ENCODE assay signal across 8 mouse cellular contexts in the genomic region with DNA sequence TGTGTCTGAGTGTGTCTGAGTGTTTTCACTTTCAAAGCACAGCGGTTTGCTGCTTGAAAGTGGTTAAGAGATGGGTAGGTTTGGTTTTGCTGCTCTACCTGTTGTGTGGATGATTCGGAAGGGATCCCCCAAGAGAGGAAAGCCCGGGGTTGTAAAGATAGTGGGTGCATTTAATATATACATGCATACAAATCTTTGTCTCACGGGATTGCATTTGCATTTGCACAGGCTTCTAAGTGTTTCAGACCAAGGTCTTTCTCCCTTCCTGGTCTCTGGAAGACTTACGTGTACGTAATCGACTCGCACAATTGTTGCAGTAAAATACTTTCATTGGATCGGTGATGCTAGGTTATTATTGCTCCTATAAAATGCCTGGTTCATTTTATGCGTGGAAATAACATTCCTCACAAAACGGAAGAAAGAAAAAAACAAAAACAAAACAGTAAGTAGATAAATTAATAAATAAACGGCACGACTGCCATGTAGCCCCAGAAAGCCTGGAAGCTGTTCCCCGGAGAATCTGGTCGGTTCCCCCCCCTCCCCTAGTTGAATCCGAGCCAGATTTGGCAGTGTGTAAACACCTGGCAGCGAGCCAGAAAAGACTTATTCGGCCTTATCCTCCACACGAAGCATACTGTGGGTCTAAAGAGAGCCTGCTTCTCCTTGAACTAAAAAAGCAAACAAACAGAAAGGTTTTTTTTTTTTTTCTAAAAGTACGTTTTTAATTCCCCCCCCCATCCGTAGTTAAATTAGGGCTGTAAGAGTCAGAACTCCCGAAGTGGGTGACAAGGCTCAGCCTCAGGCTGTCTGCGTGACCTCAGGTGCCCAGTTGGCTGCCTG. TPM values are rescaled to one million over a fixed set of nuclear protein-coding genes. Genes with fewer than 3 reads are reported as not detected.
DNase-seq lines count a peak whose midpoint lies in the region; ATAC-seq lines count a peak whose summit lies in the region.

No protein-coding gene starts in this region.

- peak overlapping the region; percentile 89 for H3K4me2 ChIP-seq in embryonic facial prominence, embryonic 14.5 days (ENCODE audit: low read depth, low read length)
- H3K4me2 ChIP-seq in limb, embryonic 11.5 days (ENCODE audit: low read depth, severe bottlenecking), result peak overlapping the region; percentile 84
- peak overlapping the region; percentile 84 for H3K4me2 ChIP-seq in midbrain, embryonic 15.5 days

- H3K27ac ChIP-seq in embryonic facial prominence, embryonic 14.5 days (replicated peaks; ENCODE audit: low read depth, low read length), result peak overlapping the region; percentile 76; the same call in 1 of the 2 replicates
- peak overlapping the region; percentile 39; the same call in 1 of the 2 replicates for H3K27ac ChIP-seq in limb, embryonic 11.5 days (replicated peaks; ENCODE audit: low read depth, low read length)
- no peak overlapping the region for H3K27ac ChIP-seq in midbrain, embryonic 15.5 days

- WGBS in embryonic facial prominence, embryonic 14.5 days, result 3% methylated on average over 23 of the region's 23 CpGs
- 7% methylated on average over 23 of the region's 23 CpGs for WGBS in limb, embryonic 11.5 days
- WGBS in midbrain, embryonic 15.5 days, result 3% methylated on average over 23 of the region's 23 CpGs

- peak overlapping the region; percentile 65 for H3K9ac ChIP-seq in embryonic facial prominence, embryonic 14.5 days (ENCODE audit: low read depth, low read length)
- H3K9ac ChIP-seq in limb, embryonic 11.5 days (ENCODE audit: low read length), result no peak overlapping the region; the same call in 1 of the 2 replicates
- H3K9ac ChIP-seq in midbrain, embryonic 15.5 days, result peak overlapping the region; percentile 19; the same call in 1 of the 2 replicates

- H3K4me1 ChIP-seq in embryonic facial prominence, embryonic 14.5 days (ENCODE audit: control insufficient read depth, insufficient read depth, low read length), result peaks cover 9% of the 10 kb centered on the region; the same call in 1 of the 2 replicates
- peaks cover 8% of the 10 kb centered on the region; the same call in 1 of the 2 replicates for H3K4me1 ChIP-seq in limb, embryonic 11.5 days (ENCODE audit: control insufficient read depth, insufficient read depth, low read length)
- peaks cover 33% of the 10 kb centered on the region for H3K4me1 ChIP-seq in midbrain, embryonic 15.5 days

- peaks cover 20% of the 10 kb centered on the region for H3K27me3 ChIP-seq in embryonic facial prominence, embryonic 14.5 days (replicated peaks; ENCODE audit: control insufficient read depth, insufficient read depth, low read length)
- peaks cover 6% of the 10 kb centered on the region for H3K27me3 ChIP-seq in limb, embryonic 11.5 days (ENCODE audit: control insufficient read depth, insufficient read depth, low read length)
- H3K27me3 ChIP-seq in midbrain, embryonic 15.5 days (replicated peaks), result no peaks in the 10 kb centered on the region; the same call in 1 of the 2 replicates

- intact Hi-C loops in heart, postnatal 14 days (cut with DNase I), result loop anchor here (10.0 kb wide), 1 partner anchor 292 kb away; no protein-coding TSS in a partner anchor

- peak; percentile 27 for DNase-seq in urinary bladder, postnatal 25 days (ENCODE audit: low spot score)
- DNase-seq in urinary bladder, adult 2 months (ENCODE audit: low spot score), result no peak
- DNase-seq in embryonic facial prominence, embryonic 14.5 days (ENCODE audit: low spot score), result peak; percentile 86
- DNase-seq in heart, postnatal 14 days, result peak; percentile 38 to 60
- DNase-seq in limb, embryonic 11.5 days (ENCODE audit: low spot score), result peak; percentile 70
- no peak for DNase-seq in frontal cortex, postnatal 25 days (ENCODE audit: low spot score in 2 of 2)

- H3K9me3 ChIP-seq in embryonic facial prominence, embryonic 14.5 days (ENCODE audit: control insufficient read depth, low read length), result no peaks in the 10 kb centered on the region
- H3K9me3 ChIP-seq in limb, embryonic 11.5 days (ENCODE audit: control insufficient read depth, low read length), result no peaks in the 10 kb centered on the region
- H3K9me3 ChIP-seq in midbrain, embryonic 15.5 days, result no peaks in the 10 kb centered on the region

- no peaks in the 10 kb centered on the region for H3K36me3 ChIP-seq in embryonic facial prominence, embryonic 14.5 days (ENCODE audit: control insufficient read depth, insufficient read depth, low read length)
- H3K36me3 ChIP-seq in limb, embryonic 11.5 days (ENCODE audit: control insufficient read depth, insufficient read depth, low read length), result no peaks in the 10 kb centered on the region
- no peaks in the 10 kb centered on the region for H3K36me3 ChIP-seq in midbrain, embryonic 15.5 days (replicated peaks)

- H3K4me3 ChIP-seq in embryonic facial prominence, embryonic 14.5 days (ENCODE audit: low read depth, low read length), result peak overlapping the region; percentile 54
- peak overlapping the region; percentile 46 for H3K4me3 ChIP-seq in limb, embryonic 11.5 days (ENCODE audit: low read depth, low read length)
- peak overlapping the region; percentile 51 for H3K4me3 ChIP-seq in midbrain, embryonic 15.5 days

- peak; percentile 45 for ATAC-seq in embryonic facial prominence, embryonic 14.5 days (ENCODE audit: low read depth)
- peak; percentile 36; the same call in 1 of the 2 replicates for ATAC-seq in limb, embryonic 11.5 days (ENCODE audit: insufficient number of reproducible peaks, low FRiP score, low TSS enrichment, low read depth)
- ATAC-seq in midbrain, embryonic 15.5 days (replicated peaks), result peak; percentile 35; the same call in 1 of the 2 replicates
- ATAC-seq in erythroid progenitor cell, adult 5-6 weeks (replicated peaks; ENCODE audit: low FRiP score, poor library complexity, severe bottlenecking), result no peak

RNA-seq across cellular contexts. Expression of gene Pappa, which starts 2.7 kb away (rescaled TPM):
- 1.3 and 1.8 TPM in 2 replicates for polyA plus RNA-seq in urinary bladder, adult 2 months (2012; rRNA removed)
- polyA plus RNA-seq in embryonic facial prominence, embryonic 14.5 days (2014; fragmentation: Nextera tagmentation; extraction: Ambion mirVana), result 1.7 and 1.8 TPM in 2 replicates
- total RNA-seq in heart, postnatal 14 days (2021), result under 1 TPM; 0.61 to 0.88 TPM
- polyA plus RNA-seq in limb, embryonic 11.5 days (2014; fragmentation: Nextera tagmentation; extraction: Ambion mirVana), result 0.58 and 0.68 TPM in 2 replicates
- 0.92 TPM in 2 replicates for polyA plus RNA-seq in midbrain, embryonic 15.5 days (2015; fragmentation: Nextera tagmentation; extraction: Ambion mirVana)
- total RNA-seq in erythroid progenitor cell, adult 5-6 weeks (2015; ENCODE audit: low replicate concordance), result 0.36 TPM in 1 of 2 replicates, not detected in the other
- total RNA-seq in erythroid progenitor cell, adult 5-6 weeks (2017; ENCODE audit: low replicate concordance), result 0.23 and 0.90 TPM in 2 replicates

Comparison
In these comparisons a context has a peak if more than half of its experiments do, and no peak if none do; other contexts are left out.
1. DNase-seq: peak in urinary bladder, postnatal 25 days (single experiment), embryonic facial prominence, embryonic 14.5 days (single experiment), heart, postnatal 14 days (2 of 2) and limb, embryonic 11.5 days (single experiment); none in urinary bladder, adult 2 months (single experiment) and frontal cortex, postnatal 25 days (0 of 2).
2. Peak in every context shown above with its lines, with median percentiles within 50 percentile points of each other: H3K4me2 ChIP-seq and H3K4me3 ChIP-seq.